Mouse (Mus musculus) limb, embryonic 10.5 days (tissue): ENCODE data around the gene Atg7. TPM values are rescaled to one million over a fixed set of nuclear protein-coding genes. Genes with fewer than 3 reads are reported as not detected.

Experiments
- DNase-seq: peaks from one replicate; pipeline ENCODE4 v3.0.0-alpha.2; 2017; ENCODE audit warnings: low spot score
- H3K27ac ChIP-seq: fragments of 300-500 bp; sonication (generic); 2 replicates; pipeline ENCODE4 v1.5.1; 2016; ENCODE audit warnings: mild to moderate bottlenecking
- H3K27me3 ChIP-seq: fragments of 300-500 bp; sonication (generic); 2 replicates; pipeline ENCODE4 v1.6.1; 2016; ENCODE audit warnings: low read depth, mild to moderate bottlenecking; ENCODE audit not compliant: poor library complexity, severe bottlenecking
- H3K36me3 ChIP-seq: fragments of 300-500 bp; sonication (generic); 2 replicates; pipeline ENCODE4 v1.6.1; 2016; ENCODE audit warnings: mild to moderate bottlenecking, moderate library complexity
- H3K4me1 ChIP-seq: fragments of 300-500 bp; sonication (generic); 2 replicates; pipeline ENCODE4 v1.6.1; 2016
- H3K4me3 ChIP-seq: fragments of 300-500 bp; sonication (generic); 2 replicates; pipeline ENCODE4 v1.5.1; 2016; ENCODE audit warnings: mild to moderate bottlenecking, moderate library complexity
- H3K9me3 ChIP-seq: fragments of 300-500 bp; sonication (generic); replicated peaks from 2 replicates; pipeline ENCODE4 v1.6.1; 2016; ENCODE audit warnings: mild to moderate bottlenecking
- WGBS: fragments of 180-500 bp; shearing (Covaris S2); methylation state at CpG from one replicate; pipeline ENCODE4 v1.1.7; 2016; 5-methylcytosine and 5-hydroxymethylcytosine counted together
- polyA plus RNA-seq: library from polyadenylated mRNA; unstranded; fragments of >200 nt; fragmentation: Nextera tagmentation; extraction: Ambion mirVana; gene quantifications from 2 replicates; pipeline ENCODE4 v1.2.1, GENCODE M21; 2016

Atg7 gene
- polyA plus RNA-seq, 1 experiment from 2014 or later, result 21.0 TPM

DNA sequence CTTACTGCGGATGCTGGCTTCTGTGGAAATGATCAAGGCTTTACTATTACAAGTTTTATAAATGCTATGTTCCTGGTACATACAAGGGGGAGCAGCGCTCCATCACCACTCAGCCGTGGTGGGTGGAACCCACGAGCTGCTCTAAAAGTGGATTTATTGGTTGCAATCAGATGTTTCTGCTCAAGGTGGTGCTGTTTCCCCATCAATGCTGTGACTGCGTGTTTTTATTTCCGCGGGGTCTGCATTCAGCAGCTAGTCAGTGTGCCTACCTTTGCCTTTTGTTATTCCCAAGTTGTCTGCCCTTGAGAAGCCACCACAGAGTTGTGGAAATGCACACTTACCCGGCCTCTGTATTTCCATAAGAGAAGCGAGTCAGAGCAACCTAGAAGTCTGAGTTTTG is 81.0 kb downstream of the Atg7 start:
- Histone ChIP-seq H3K4me1 (peaks cover 43% of the 10 kb centered on the region), H3K9me3 (no peaks in the 10 kb centered on the region), H3K36me3 (no peaks in the 10 kb centered on the region), H3K27me3 (no peaks in the 10 kb centered on the region), H3K27ac (peak overlapping the region; percentile 76), H3K4me3 (no peak overlapping the region)
- DNase-seq, result peak; percentile 71
- WGBS, result 31% methylated on average over 9 of the region's 9 CpGs

DNA sequence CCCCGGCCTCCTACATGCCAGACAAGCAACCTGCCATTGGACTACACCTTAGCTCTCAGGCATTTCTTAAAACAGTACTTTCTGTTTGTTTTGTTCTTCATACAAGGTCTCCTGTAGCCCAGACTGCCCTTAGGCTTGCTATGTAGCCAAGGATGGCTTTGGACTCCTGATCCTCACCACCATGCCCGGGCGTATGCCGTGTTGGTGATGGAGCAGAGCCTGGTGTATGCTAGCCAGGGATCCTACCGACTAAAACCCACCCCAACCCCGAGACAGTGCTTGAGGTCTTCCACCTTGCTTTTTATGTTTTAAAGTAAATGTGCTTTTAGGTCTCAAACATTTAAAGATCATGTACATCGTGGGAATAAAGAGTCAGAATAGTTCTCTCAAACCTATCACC is 81.5 kb downstream of the Atg7 start:
- no peaks in the 10 kb centered on the region for H3K36me3 ChIP-seq
- no peak for DNase-seq
- H3K4me3 ChIP-seq, result no peak overlapping the region
- H3K4me1 ChIP-seq, result peaks cover 43% of the 10 kb centered on the region
- H3K27me3 ChIP-seq, result no peaks in the 10 kb centered on the region
- 85% methylated on average over 7 of the region's 7 CpGs for WGBS
- no peaks in the 10 kb centered on the region for H3K9me3 ChIP-seq
- H3K27ac ChIP-seq, result peak overlapping the region; percentile 76

DNA sequence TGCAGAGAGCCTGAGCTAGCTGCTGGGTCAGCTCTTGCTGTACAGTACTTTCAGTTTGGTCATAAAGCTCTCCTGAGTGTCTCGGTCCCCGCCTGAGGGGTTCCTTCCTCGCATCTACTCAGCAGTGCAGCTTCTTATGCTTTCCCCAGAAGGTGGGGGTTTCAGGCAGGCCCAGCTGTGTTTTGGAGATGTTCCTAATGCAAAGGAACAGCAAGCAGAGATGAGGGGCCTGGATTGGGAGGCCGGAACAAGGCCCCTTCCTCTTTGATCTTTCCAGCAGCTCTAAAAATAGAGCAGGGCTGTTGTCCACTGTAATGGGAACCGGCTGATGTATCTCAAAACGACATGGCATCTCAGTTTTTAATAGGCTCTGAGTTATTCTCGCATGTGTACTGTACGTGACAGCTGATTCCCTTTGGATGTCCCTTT is 82.3 kb downstream of the Atg7 start:
- H3K27me3 ChIP-seq, result no peaks in the 10 kb centered on the region
- no peaks in the 10 kb centered on the region for H3K9me3 ChIP-seq
- no peak for DNase-seq
- H3K4me1 ChIP-seq, result peaks cover 44% of the 10 kb centered on the region
- no peak overlapping the region for H3K4me3 ChIP-seq
- WGBS, result 33% methylated on average over 8 of the region's 8 CpGs
- no peaks in the 10 kb centered on the region for H3K36me3 ChIP-seq
- H3K27ac ChIP-seq, result peak overlapping the region; percentile 68

DNA sequence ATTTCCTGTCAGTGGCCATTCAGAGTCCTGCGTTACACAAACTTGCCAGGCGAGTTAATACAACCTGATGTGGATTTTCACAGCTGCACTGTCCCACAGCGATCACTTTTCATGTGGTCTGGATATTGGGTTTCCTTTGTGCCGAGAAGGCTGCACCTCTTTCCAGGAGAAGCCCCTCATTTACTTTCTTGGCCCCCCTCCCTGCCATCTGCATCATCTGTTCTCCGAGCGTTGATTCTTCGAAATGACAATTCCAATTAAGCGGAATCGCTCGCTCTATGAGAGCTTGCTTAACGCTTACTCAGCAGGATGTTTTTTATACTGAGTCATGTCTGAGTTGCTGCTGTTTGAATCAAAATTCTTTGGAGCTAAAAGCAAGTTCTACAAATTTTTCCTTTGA is 83.8 kb downstream of the Atg7 start:
- DNase-seq, result no peak
- no peak overlapping the region for H3K4me3 ChIP-seq
- H3K9me3 ChIP-seq, result no peaks in the 10 kb centered on the region
- WGBS, result 69% methylated on average over 11 of the region's 11 CpGs
- H3K27me3 ChIP-seq, result no peaks in the 10 kb centered on the region
- peaks cover 50% of the 10 kb centered on the region for H3K4me1 ChIP-seq
- peak overlapping the region; percentile 46 for H3K27ac ChIP-seq
- H3K36me3 ChIP-seq, result no peaks in the 10 kb centered on the region

DNA sequence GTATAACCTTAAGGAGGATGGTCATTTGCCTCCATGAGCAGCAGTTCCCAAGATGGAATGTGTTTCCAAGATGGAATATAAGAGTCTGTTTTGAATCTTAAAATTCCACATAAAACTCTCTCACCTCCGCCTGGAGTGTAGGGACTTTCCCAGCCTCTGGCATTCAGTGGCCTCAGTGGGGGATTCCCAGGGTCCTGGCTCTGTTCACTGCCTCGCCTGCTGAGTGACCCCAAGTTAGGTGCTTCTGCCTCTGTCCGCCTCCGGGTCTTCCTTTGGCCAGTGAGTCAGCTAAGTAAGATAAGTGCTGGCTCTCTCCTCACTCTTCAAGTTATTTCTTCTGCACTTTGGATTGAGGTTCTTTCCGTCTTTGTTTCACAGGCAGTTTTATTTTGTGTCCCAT is 90.3 kb downstream of the Atg7 start:
- Histone ChIP-seq H3K4me3 (no peak overlapping the region), H3K36me3 (no peaks in the 10 kb centered on the region), H3K9me3 (no peaks in the 10 kb centered on the region), H3K27me3 (peaks cover 12% of the 10 kb centered on the region), H3K27ac (no peak overlapping the region), H3K4me1 (peaks cover 20% of the 10 kb centered on the region)
- WGBS, result 80% methylated on average over 5 of the region's 5 CpGs
- no peak for DNase-seq

DNA sequence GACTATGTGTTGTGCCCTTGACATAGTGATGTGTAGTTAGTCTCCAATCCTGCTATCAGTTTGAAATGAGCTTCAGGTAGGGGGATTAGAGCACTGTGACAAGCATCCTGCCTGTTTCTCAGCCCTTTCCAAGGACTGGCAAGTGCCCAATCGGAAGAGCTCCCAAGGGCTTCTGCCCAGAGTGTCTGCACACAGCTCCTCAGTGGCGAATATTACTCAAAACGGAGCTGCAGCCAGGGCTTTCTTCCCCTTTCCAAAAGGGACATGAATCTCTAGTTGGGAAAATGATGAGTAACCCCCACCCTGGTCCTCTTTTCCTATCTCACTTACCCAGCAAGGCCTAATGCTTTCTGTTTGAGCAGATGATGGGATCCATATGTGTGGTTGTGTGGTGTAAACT is 90.8 kb downstream of the Atg7 start:
- no peaks in the 10 kb centered on the region for H3K36me3 ChIP-seq
- H3K9me3 ChIP-seq, result no peaks in the 10 kb centered on the region
- H3K27ac ChIP-seq, result no peak overlapping the region
- 71% methylated on average over 3 of the region's 3 CpGs for WGBS
- H3K27me3 ChIP-seq, result peaks cover 16% of the 10 kb centered on the region
- DNase-seq, result no peak
- H3K4me1 ChIP-seq, result peaks cover 25% of the 10 kb centered on the region
- no peak overlapping the region for H3K4me3 ChIP-seq

DNA sequence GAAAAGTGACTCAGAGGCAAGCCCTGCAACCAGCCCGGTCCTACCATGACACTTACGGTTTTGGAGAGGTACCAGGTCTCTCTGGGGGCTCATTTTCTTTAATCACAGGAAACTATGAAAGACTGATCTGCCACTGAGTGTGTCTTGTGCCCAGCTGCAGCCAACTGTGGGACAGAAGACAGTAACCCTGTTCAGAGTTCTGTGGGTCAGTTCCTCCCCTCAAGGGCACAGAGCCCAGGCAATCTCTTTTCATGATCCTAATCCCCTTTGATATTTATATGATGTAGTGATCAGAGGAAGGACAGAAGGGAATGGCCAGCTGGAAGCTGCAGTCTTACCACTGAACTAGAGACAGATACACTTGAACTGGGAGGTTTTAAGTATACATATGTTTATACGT is 92.2 kb downstream of the Atg7 start:
- H3K4me3 ChIP-seq, result no peak overlapping the region
- H3K27ac ChIP-seq, result no peak overlapping the region
- 86% methylated on average over 3 of the region's 3 CpGs for WGBS
- peaks cover 26% of the 10 kb centered on the region for H3K27me3 ChIP-seq
- no peak for DNase-seq
- peaks cover 26% of the 10 kb centered on the region for H3K4me1 ChIP-seq
- H3K9me3 ChIP-seq, result no peaks in the 10 kb centered on the region
- H3K36me3 ChIP-seq, result 0 out of 2 replicates have a peak, but pooled peaks cover 2% of the 10 kb centered on the region

DNA sequence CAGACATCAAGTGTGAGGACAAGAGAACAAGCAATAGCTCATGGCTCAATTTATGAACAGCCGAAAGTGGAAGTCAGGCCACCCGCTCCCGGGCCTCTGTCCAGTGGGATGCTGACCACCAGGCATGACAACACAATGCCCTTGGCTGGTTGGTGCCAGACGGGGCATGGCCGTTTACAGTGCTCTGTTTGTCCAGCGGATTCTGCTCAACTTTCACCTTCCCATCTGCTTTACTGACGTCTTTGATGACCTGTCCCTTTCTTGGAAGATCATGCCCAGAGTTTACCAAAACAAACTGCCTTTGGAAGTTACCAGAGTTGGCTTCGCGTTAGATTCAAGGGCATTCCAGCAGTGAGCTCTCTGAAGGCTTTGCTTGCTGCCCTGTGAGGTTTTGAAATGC is 93.5 kb downstream of the Atg7 start:
- WGBS, result 87% methylated on average over 9 of the region's 9 CpGs
- peaks cover 18% of the 10 kb centered on the region for H3K4me1 ChIP-seq

DNA sequence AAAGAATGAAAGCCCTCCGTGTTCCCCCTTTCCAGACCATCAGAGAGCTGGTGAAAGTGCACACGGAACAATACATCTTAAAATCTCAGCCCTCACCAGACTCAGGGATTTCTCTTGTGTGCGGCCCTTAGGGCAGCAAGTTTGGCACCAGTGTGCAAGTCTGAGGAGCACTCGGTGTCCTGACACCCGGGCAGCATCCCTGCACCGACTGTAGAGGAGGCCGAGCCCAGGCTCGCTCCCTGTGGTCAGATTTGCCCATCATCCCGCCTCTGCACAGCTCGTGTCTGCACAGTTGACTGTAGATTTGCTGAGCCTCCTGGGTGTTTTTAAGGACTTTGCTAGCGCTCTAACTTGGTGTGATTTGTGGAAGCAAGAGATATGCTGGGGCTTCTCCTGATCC is 94.3 kb downstream of the Atg7 start:
- DNase-seq, result no peak
- Histone ChIP-seq H3K27ac (no peak overlapping the region), H3K4me1 (peaks cover 18% of the 10 kb centered on the region), H3K27me3 (peaks cover 32% of the 10 kb centered on the region), H3K4me3 (no peak overlapping the region), H3K9me3 (no peaks in the 10 kb centered on the region), H3K36me3 (peaks cover 9% of the 10 kb centered on the region; the same call in 1 of the 2 replicates)
- 84% methylated on average over 11 of the region's 11 CpGs for WGBS

More for the DNA sequence above, 93.5 kb downstream of the Atg7 start:
- Histone ChIP-seq H3K4me3 (no peak overlapping the region), H3K27ac (no peak overlapping the region), H3K9me3 (no peaks in the 10 kb centered on the region), H3K27me3 (peaks cover 32% of the 10 kb centered on the region), H3K36me3 (peaks cover 9% of the 10 kb centered on the region; the same call in 1 of the 2 replicates)
- DNase-seq, result no peak

DNA sequence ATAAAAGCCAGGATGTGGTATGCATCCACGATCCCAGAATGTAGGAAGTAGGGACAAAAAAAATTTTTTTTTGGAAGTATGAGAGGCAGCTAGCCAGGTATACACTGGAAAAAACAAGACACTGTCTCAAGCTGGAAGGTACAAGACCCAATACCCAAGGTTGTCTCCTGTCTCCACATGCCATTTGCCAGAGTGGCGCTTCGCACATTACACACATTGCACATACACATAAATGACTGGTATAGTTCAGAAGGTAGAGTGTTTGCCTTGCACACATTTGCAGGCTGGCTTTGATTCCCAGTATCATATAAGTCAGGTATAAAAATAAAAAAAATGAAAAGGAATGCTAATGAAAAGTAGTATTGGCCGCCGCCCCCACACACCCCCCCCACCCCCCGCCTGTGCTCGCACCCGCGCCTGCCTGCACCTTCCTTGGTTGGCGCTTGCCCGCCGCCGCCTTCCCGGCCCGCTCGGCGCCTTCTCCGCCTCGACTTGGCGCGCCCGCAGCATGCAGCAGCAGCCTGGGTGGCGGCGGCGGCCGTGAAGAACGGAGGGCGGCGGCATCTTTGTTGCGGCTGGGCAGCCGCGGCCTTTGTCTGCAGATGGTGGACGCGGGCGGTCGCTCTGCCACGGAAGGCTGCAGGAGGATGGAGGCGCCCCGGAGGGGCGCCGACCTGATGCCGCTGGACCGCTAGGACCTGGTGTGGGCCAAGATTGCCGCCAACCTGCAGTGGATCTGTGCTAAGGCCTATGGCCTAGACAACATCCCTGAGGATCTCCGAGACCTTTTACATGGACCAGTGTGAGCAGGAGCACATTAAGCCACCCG is 95.2 kb downstream of the Atg7 start:
- peak; percentile 63 for DNase-seq
- Histone ChIP-seq H3K36me3 (peaks cover 9% of the 10 kb centered on the region; the same call in 1 of the 2 replicates), H3K4me1 (peaks cover 18% of the 10 kb centered on the region), H3K4me3 (peak overlapping the region; percentile 50), H3K27ac (peak overlapping the region; percentile 89), H3K9me3 (no peaks in the 10 kb centered on the region), H3K27me3 (peaks cover 32% of the 10 kb centered on the region)
- WGBS, result 19% methylated on average over 46 of the region's 46 CpGs

DNA sequence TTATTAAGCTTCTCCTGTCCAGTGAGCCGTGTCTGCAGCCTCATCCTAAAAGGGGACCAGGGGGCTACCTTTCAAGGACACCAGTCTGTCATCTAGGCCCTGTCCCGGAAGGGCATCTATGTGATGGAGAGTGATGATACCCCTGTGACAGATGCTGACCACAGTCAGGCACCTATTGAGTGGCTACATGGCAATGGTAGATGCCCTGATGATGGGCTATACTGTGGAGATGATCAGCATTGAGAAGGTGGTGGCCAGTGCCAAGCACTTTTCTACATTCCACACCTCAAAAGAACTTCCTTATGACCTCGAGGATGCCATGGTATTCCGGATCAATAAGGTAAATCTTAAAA is 95.8 kb downstream of the Atg7 start:
- Histone ChIP-seq H3K4me1 (peaks cover 16% of the 10 kb centered on the region), H3K9me3 (no peaks in the 10 kb centered on the region), H3K27me3 (peaks cover 32% of the 10 kb centered on the region), H3K36me3 (peaks cover 9% of the 10 kb centered on the region; the same call in 1 of the 2 replicates), H3K4me3 (peak overlapping the region; percentile 50), H3K27ac (peak overlapping the region; percentile 89)
- WGBS, result 85% methylated on average over 4 of the region's 4 CpGs
- no peak for DNase-seq

DNA sequence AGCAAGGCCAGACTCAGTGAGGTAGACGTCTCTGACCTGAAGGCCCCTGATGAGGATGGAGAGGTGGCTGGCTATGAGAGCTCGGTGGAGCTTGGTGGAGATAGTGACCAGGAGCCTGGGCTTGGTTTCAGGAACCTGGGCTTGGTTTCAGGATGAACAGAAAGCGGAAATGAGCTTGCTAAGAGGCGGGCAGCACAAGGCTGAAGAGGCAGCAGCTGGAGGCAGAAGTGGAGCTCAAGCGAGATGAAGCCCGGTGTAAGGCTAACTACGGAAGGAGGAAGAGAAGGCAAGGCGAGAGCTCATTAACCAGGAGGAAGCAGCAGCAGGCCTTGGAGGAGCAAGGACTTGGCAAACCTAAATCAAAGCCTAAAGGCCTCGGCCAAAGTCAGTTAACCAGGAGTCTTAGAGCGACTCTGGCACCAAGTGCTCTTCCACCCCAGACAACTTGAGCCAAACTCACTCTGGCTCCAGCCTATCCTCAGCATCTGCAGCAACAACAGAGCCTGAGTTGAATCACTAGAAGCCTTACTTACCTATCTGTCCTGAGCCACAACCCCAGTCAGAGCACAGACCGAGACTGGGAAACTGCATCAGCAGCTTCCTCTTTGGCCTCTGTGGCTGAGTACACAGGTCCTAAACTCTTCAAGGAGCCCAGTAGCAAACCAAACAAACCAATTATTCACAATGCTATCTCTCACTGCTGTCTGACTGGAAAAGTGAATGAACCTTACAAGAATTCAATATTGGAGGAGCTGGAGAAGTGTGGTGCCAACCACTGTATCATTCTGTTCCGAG is 99.5 kb downstream of the Atg7 start:
- Histone ChIP-seq H3K4me1 (peaks cover 16% of the 10 kb centered on the region), H3K27ac (no peak overlapping the region), H3K36me3 (peaks cover 9% of the 10 kb centered on the region; the same call in 1 of the 2 replicates), H3K4me3 (no peak overlapping the region), H3K27me3 (peaks cover 25% of the 10 kb centered on the region), H3K9me3 (no peaks in the 10 kb centered on the region)
- no peak for DNase-seq
- 94% methylated on average over 12 of the region's 12 CpGs for WGBS

DNA sequence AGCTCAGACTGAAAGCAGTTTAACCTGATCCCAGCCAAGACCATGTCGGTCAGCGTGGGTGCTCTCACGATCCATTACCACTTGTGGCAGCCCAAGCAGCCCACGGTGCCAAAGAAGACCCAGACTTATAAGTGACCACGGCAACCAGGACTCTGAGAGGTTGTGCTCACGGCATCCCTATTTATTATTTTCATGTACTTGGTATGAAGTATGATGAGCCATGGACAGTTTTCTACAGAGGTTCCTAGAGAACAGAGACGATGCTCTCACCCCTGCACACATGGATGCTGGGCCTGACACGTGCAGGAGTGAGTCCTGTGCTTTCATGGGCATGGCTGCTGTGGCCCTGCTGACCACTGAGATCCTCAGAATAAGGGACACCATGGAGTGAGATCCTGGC is 100.2 kb downstream of the Atg7 start:
- 93% methylated on average over 8 of the region's 8 CpGs for WGBS
- no peak overlapping the region for H3K27ac ChIP-seq
- DNase-seq, result no peak

More for the DNA sequence above, 100.2 kb downstream of the Atg7 start:
- no peaks in the 10 kb centered on the region for H3K9me3 ChIP-seq
- H3K36me3 ChIP-seq, result peaks cover 9% of the 10 kb centered on the region; the same call in 1 of the 2 replicates
- H3K27me3 ChIP-seq, result peaks cover 21% of the 10 kb centered on the region
- H3K4me3 ChIP-seq, result no peak overlapping the region
- peaks cover 10% of the 10 kb centered on the region for H3K4me1 ChIP-seq
